25 mouse cellular contexts compared by ENCODE assay signal in the genomic region with DNA sequence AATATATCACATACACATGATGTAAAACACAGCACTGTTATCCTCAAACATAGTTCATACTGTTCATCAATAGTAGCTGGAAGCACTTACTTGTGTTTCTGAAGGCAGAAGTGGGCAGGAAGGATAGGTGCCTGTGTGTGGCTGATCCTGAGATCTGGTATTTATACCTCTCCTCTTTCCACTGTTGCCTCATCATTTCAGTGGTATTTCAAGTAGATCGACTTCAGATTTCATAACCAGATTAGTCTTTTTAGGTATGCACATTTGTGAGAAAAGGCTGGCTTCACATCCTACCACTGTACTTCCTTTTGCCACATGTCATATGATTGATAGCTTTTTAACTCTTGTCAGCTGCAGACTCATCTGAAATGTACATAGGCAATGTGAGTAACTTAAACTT. TPM values are rescaled to one million over a fixed set of nuclear protein-coding genes. Genes with fewer than 3 reads are reported as not detected.
DNase-seq lines count a peak whose midpoint lies in the region; ATAC-seq lines count a peak whose summit lies in the region.
"Had no signal": no experiment of that assay in that cellular context is flagged by ENCODE, and none has a peak within 500 bp of the region (broad histone marks: within the 10 kb centered on the region; RNA-seq: fewer than 3 reads in every experiment).

TSS of gene Serpinb3a (minus strand) at position 101 of the 400 bp plus-strand sequence.

- intact Hi-C loops in left cerebral cortex, postnatal 36 days (cut with DNase I), result no loop called here

- DNase-seq in limb, embryonic 10.5 days (ENCODE audit: low spot score), result no peak
- DNase-seq in embryo, embryonic 11 days, result no peak
- no peak for DNase-seq in left cerebral cortex, postnatal 36 days (ENCODE audit: low spot score in 2 of 2)
- DNase-seq: adrenal gland, adult 2 months; adrenal gland, postnatal 10 days; adrenal gland, postnatal 25 days; cerebellum, adult 11 months; cerebellum, adult 18-20 months; cerebellum, adult 8-10 months; cerebellum, adult 9-11 months; cerebellum, postnatal 14 days; forebrain, postnatal 0 days had no signal

- no peak for ATAC-seq in limb, embryonic 15.5 days (ENCODE audit: insufficient number of reproducible peaks, low FRiP score, low TSS enrichment, low read depth)
- no peak for ATAC-seq in embryonic facial prominence, embryonic 15.5 days (ENCODE audit: insufficient number of reproducible peaks, low FRiP score, low TSS enrichment, low read depth)
- ATAC-seq in stomach, embryonic 16.5 days (ENCODE audit: insufficient read depth, low FRiP score), result no peak
- ATAC-seq: forebrain, embryonic 13.5 days; forebrain, embryonic 15.5 days; forebrain, postnatal 0 days had no signal

- H3K4me1 ChIP-seq in limb, embryonic 15.5 days, result no peaks in the 10 kb centered on the region
- no peaks in the 10 kb centered on the region for H3K4me1 ChIP-seq in limb, embryonic 10.5 days
- H3K4me1 ChIP-seq in embryonic facial prominence, embryonic 15.5 days, result no peaks in the 10 kb centered on the region
- H3K4me1 ChIP-seq in stomach, embryonic 16.5 days (ENCODE audit: control insufficient read depth, insufficient read depth, low read length), result no peaks in the 10 kb centered on the region
- H3K4me1 ChIP-seq: embryonic facial prominence, embryonic 12.5 days; forebrain, embryonic 13.5 days; forebrain, embryonic 15.5 days had no signal

- 70% methylated on average over 1 of the region's 1 CpGs for WGBS in limb, embryonic 15.5 days
- 92% methylated on average over 1 of the region's 1 CpGs for WGBS in limb, embryonic 10.5 days
- 72% methylated on average over 1 of the region's 1 CpGs for WGBS in embryonic facial prominence, embryonic 15.5 days
- 64% methylated on average over 1 of the region's 1 CpGs for WGBS in stomach, embryonic 16.5 days

- no peak within 1 kb of the TSS for H3K4me3 ChIP-seq in limb, embryonic 15.5 days
- H3K4me3 ChIP-seq in limb, embryonic 10.5 days, result no peak within 1 kb of the TSS
- H3K4me3 ChIP-seq in embryonic facial prominence, embryonic 15.5 days (replicated peaks), result no peak within 1 kb of the TSS
- no peak within 1 kb of the TSS for H3K4me3 ChIP-seq in stomach, embryonic 16.5 days (replicated peaks; ENCODE audit: low read length)
- H3K4me3 ChIP-seq: embryonic facial prominence, embryonic 12.5 days; forebrain, embryonic 13.5 days; forebrain, embryonic 15.5 days had no signal

- no peaks in the 10 kb centered on the region for H3K27me3 ChIP-seq in limb, embryonic 15.5 days
- no peaks in the 10 kb centered on the region for H3K27me3 ChIP-seq in limb, embryonic 10.5 days (ENCODE audit: low read depth, poor library complexity, severe bottlenecking)
- no peaks in the 10 kb centered on the region for H3K27me3 ChIP-seq in embryonic facial prominence, embryonic 15.5 days
- H3K27me3 ChIP-seq in stomach, embryonic 16.5 days (ENCODE audit: control insufficient read depth, insufficient read depth, low read length), result no peaks in the 10 kb centered on the region
- H3K27me3 ChIP-seq: embryonic facial prominence, embryonic 12.5 days; forebrain, embryonic 13.5 days; forebrain, embryonic 15.5 days had no signal

- H3K4me2 ChIP-seq in limb, embryonic 15.5 days, result no peak within 1 kb of the TSS
- H3K4me2 ChIP-seq in embryonic facial prominence, embryonic 15.5 days (replicated peaks), result no peak within 1 kb of the TSS
- no peak within 1 kb of the TSS for H3K4me2 ChIP-seq in stomach, embryonic 16.5 days (ENCODE audit: low read depth, low read length)
- H3K4me2 ChIP-seq: embryonic facial prominence, embryonic 12.5 days; forebrain, embryonic 13.5 days; forebrain, embryonic 15.5 days had no signal

- H3K36me3 ChIP-seq in limb, embryonic 15.5 days, result no peaks in the 10 kb centered on the region
- H3K36me3 ChIP-seq in limb, embryonic 10.5 days, result no peaks in the 10 kb centered on the region
- H3K36me3 ChIP-seq in embryonic facial prominence, embryonic 15.5 days, result no peaks in the 10 kb centered on the region
- H3K36me3 ChIP-seq in stomach, embryonic 16.5 days (ENCODE audit: control insufficient read depth, insufficient read depth, low read length), result no peaks in the 10 kb centered on the region
- H3K36me3 ChIP-seq: embryonic facial prominence, embryonic 12.5 days; forebrain, embryonic 15.5 days had no signal

- no peaks in the 10 kb centered on the region for H3K9me3 ChIP-seq in limb, embryonic 15.5 days
- H3K9me3 ChIP-seq in limb, embryonic 10.5 days (replicated peaks), result no peaks in the 10 kb centered on the region
- H3K9me3 ChIP-seq in embryonic facial prominence, embryonic 15.5 days (replicated peaks), result no peaks in the 10 kb centered on the region
- H3K9me3 ChIP-seq in stomach, embryonic 16.5 days (replicated peaks; ENCODE audit: control insufficient read depth, low read length), result no peaks in the 10 kb centered on the region
- H3K9me3 ChIP-seq: embryonic facial prominence, embryonic 12.5 days; forebrain, embryonic 13.5 days; forebrain, embryonic 15.5 days had no signal

- no peak within 1 kb of the TSS for H3K9ac ChIP-seq in limb, embryonic 15.5 days
- H3K9ac ChIP-seq in embryonic facial prominence, embryonic 15.5 days, result no peak within 1 kb of the TSS
- no peak within 1 kb of the TSS for H3K9ac ChIP-seq in stomach, embryonic 16.5 days (ENCODE audit: low read length)
- H3K9ac ChIP-seq: embryonic facial prominence, embryonic 12.5 days; forebrain, embryonic 13.5 days; forebrain, embryonic 15.5 days; forebrain, postnatal 0 days had no signal

- H3K27ac ChIP-seq in limb, embryonic 15.5 days, result no peak within 1 kb of the TSS
- H3K27ac ChIP-seq in limb, embryonic 10.5 days, result no peak within 1 kb of the TSS
- H3K27ac ChIP-seq in embryonic facial prominence, embryonic 15.5 days (replicated peaks), result no peak within 1 kb of the TSS
- H3K27ac ChIP-seq in stomach, embryonic 16.5 days (ENCODE audit: low read length), result no peak within 1 kb of the TSS
- H3K27ac ChIP-seq: embryonic facial prominence, embryonic 12.5 days; forebrain, embryonic 13.5 days; forebrain, embryonic 15.5 days had no signal

RNA-seq across cellular contexts. Expression of gene Serpinb3a, which starts in this region (rescaled TPM):
- 14.5 and 16.4 TPM in 2 replicates for polyA plus RNA-seq in limb, embryonic 15.5 days (2015; fragmentation: Nextera tagmentation; extraction: Ambion mirVana)
- not detected in 2 replicates for polyA plus RNA-seq in limb, embryonic 10.5 days (2016; fragmentation: Nextera tagmentation; extraction: Ambion mirVana)
- polyA plus RNA-seq in embryonic facial prominence, embryonic 15.5 days (2015; fragmentation: Nextera tagmentation; extraction: Ambion mirVana), result 46.8 and 48.0 TPM in 2 replicates
- 21.4 and 39.8 TPM in 2 replicates for polyA plus RNA-seq in stomach, embryonic 16.5 days (2015; fragmentation: Nextera tagmentation; extraction: Ambion mirVana)
- not detected for total RNA-seq in left cerebral cortex, postnatal 36 days (2021)
- total RNA-seq: adrenal gland, adult 2 months; adrenal gland, postnatal 10 days; adrenal gland, postnatal 25 days; adrenal gland, postnatal 4 days; ES-E14; forebrain, postnatal 0 days; MEL had no signal
- polyA plus RNA-seq: adrenal gland, adult 2 months; brain, embryonic 14.5 days; C2C12; cortical plate, adult 2 months; embryonic facial prominence, embryonic 12.5 days; forebrain, embryonic 11.5 days; forebrain, embryonic 13.5 days; forebrain, embryonic 15.5 days; forebrain, postnatal 0 days had no signal

Comparison
In these comparisons a context has a peak if more than half of its experiments do, and no peak if none do; other contexts are left out.
1. RNA of gene Serpinb3a (polyA plus RNA-seq): 46.8 to 48.0 TPM in embryonic facial prominence, embryonic 15.5 days, 21.4 to 39.8 TPM in stomach, embryonic 16.5 days and 14.5 to 16.4 TPM in limb, embryonic 15.5 days; not detected in limb, embryonic 10.5 days; every median in the first group is over 10 times any median in the second.